Mouse (Mus musculus) limb, embryonic 12.5 days (tissue): ENCODE measurements around the gene Macrod2. TPM values are rescaled to one million over a fixed set of nuclear protein-coding genes. Genes with fewer than 3 reads are reported as not detected.
A peak's percentile ranks its signal among the peaks of the same experiment; 100 is the strongest.

Source experiments
- ATAC-seq: fragments of 200-750 bp; cut with Nextera tagmentation; 2 replicates; pipeline ENCODE4 v1.8.0; 2017; ENCODE audit warnings: low read depth, moderate TSS enrichment; ENCODE audit not compliant: insufficient number of reproducible peaks, insufficient read depth, low FRiP score, low TSS enrichment
- H3K27ac ChIP-seq: fragments of 300-500 bp; sonication (generic); 2 replicates; pipeline ENCODE4 v1.5.1; 2016; ENCODE audit warnings: mild to moderate bottlenecking, moderate library complexity
- H3K27me3 ChIP-seq: fragments of 300-500 bp; sonication (generic); 2 replicates; pipeline ENCODE4 v1.6.1; 2016; ENCODE audit warnings: mild to moderate bottlenecking, moderate library complexity
- H3K36me3 ChIP-seq: fragments of 300-500 bp; sonication (generic); 2 replicates; pipeline ENCODE4 v1.6.1; 2016; ENCODE audit warnings: mild to moderate bottlenecking, moderate library complexity
- H3K4me1 ChIP-seq: fragments of 300-500 bp; sonication (generic); replicated peaks from 2 replicates; pipeline ENCODE4 v1.6.1; 2016
- H3K4me2 ChIP-seq: fragments of 300-500 bp; sonication (generic); 2 replicates; pipeline ENCODE4 v1.6.1; 2016; ENCODE audit warnings: mild to moderate bottlenecking, moderate library complexity
- H3K4me3 ChIP-seq: fragments of 300-500 bp; sonication (generic); replicated peaks from 2 replicates; pipeline ENCODE4 v1.5.1; 2016; ENCODE audit warnings: mild to moderate bottlenecking
- H3K9ac ChIP-seq: fragments of 300-500 bp; sonication (generic); replicated peaks from 2 replicates; pipeline ENCODE4 v1.6.1; 2016; ENCODE audit warnings: mild to moderate bottlenecking, moderate library complexity
- H3K9me3 ChIP-seq: fragments of 300-500 bp; sonication (generic); 2 replicates; pipeline ENCODE4 v1.6.1; 2016; ENCODE audit warnings: mild to moderate bottlenecking, moderate library complexity
- whole genome bisulfite sequencing: fragments of 180-500 bp; shearing (Covaris S2); methylation state at CpG from one replicate; pipeline ENCODE4 v1.1.7; 2016; 5-methylcytosine and 5-hydroxymethylcytosine counted together
- polyA plus RNA-seq: library from polyadenylated mRNA; unstranded; fragments of >200 nt; fragmentation: Nextera tagmentation; extraction: Ambion mirVana; gene quantifications from 2 replicates; pipeline ENCODE4 v1.2.1, GENCODE M21; 2016

Gene Macrod2
- polyA plus RNA-seq, 1 experiment from 2014 or later, result 37.2 TPM

DNA sequence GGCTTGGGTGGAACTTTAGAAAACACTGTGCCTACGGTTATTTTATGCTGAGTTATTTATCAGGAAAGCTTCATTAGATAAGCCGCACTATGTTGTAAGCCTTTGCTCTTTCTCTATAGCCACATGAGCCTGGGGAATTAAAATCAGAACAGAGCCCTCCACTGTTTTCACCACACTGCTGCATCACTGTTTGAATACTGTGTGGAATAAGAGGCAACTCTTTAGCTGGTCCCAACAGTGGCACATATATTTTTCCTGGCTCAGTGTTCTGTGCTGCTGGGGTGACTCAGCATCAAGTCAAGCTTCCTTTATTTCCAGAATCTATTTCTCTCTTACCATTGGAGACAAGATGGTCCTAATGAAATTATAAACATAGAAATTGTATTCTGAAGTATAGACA lies 1481.8 kb downstream of the Macrod2 start:
- H3K4me1 ChIP-seq, result peaks cover 10% of the 10 kb centered on the region
- no peak overlapping the region for H3K4me2 ChIP-seq
- no peaks in the 10 kb centered on the region for H3K9me3 ChIP-seq
- 80% methylated on average over 2 of the region's 2 CpGs for WGBS
- no peak for ATAC-seq
- no peak overlapping the region for H3K4me3 ChIP-seq
- H3K27me3 ChIP-seq, result no peaks in the 10 kb centered on the region
- H3K36me3 ChIP-seq, result no peaks in the 10 kb centered on the region
- no peak overlapping the region for H3K27ac ChIP-seq
- H3K9ac ChIP-seq, result no peak overlapping the region

DNA sequence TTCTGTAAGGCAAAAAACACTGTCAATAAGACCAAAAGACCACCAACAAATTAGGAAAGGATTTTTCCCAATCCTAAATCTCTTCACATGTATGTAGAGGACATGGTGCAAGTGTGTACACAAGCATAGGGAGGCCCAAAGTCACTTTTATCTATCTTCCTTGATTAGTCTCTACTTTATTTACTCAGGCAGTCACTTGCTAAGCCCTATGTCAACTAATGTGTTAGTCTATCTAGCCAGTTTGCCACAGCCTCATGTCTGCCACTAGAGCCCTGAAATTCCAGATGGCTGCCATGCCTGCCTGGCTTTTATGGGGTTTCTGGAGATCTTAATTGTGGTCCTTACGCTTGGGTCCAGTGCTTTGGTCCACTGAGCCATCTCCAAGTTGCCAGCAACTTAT lies 1483.4 kb downstream of the Macrod2 start:
- no peak overlapping the region for H3K27ac ChIP-seq
- no peak overlapping the region for H3K9ac ChIP-seq
- H3K4me3 ChIP-seq, result no peak overlapping the region
- whole genome bisulfite sequencing, result 54% methylated on average over 1 of the region's 1 CpGs
- peaks cover 10% of the 10 kb centered on the region for H3K4me1 ChIP-seq
- H3K9me3 ChIP-seq, result no peaks in the 10 kb centered on the region
- no peak overlapping the region for H3K4me2 ChIP-seq
- ATAC-seq, result no peak
- H3K36me3 ChIP-seq, result no peaks in the 10 kb centered on the region
- no peaks in the 10 kb centered on the region for H3K27me3 ChIP-seq

DNA sequence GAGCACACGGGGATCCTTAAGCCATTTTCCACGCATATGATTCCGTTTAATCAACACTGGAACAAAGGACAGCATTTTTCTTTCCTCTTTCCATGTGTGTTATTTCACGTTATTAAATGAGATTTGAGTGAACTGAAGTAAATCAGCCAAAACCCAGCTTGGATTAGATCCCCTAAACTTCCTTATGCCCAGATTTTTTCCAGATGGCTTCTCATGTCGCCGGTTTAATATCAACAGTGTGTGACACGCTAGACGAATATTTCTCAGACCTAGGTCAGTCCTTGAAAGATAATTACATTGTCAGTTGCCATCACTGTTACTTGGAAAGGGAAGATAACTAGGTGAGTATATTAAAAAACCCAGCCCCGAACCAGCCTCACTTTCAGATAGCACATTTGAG lies 1484.6 kb downstream of the Macrod2 start:
- Histone ChIP-seq H3K27me3 (no peaks in the 10 kb centered on the region), H3K4me2 (0 out of 2 replicates have a peak overlapping the region, but pooled peaks have one; percentile 21), H3K27ac (no peak overlapping the region), H3K4me3 (no peak overlapping the region), H3K9ac (no peak overlapping the region), H3K36me3 (no peaks in the 10 kb centered on the region), H3K9me3 (no peaks in the 10 kb centered on the region), H3K4me1 (peaks cover 10% of the 10 kb centered on the region)
- ATAC-seq, result no peak
- WGBS, result 37% methylated on average over 9 of the region's 9 CpGs

DNA sequence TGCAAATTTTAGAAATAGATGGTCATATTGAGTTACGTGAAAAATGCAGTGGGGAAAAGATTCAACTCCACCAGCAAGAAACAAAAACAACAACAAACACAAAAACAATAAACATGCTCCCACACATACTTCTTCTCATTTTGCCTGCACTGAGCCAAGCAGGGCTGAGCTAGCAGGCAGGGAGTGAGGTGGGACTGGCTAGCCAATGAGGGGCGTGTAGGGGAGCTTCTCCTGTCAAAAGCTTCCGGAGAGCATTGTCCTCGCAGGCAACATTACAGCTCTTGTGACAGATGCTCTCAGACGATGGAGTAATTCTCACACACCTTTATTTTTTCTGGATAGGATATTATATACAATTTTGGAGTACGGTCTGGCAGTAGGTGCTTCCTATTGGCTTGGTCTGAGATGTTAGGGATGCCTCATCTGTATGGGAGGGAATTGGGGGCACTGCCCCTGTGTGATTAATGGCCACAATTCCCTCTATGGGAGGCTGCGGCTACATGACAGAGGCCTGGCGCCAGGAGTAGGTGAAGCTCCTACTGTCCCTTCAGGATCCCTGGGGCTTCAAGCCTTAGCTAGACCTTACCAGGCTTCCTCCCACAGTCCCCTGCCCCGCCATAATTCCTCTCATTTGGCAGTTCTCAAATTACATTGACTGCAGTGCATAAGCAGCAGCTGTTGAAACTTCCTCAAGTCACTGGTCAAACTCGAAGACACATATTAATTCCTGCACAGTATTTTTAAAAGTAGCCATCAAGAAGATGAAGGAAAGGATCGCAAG lies 1491.8 kb downstream of the Macrod2 start:
- Histone ChIP-seq H3K27me3 (no peaks in the 10 kb centered on the region), H3K4me3 (no peak overlapping the region), H3K27ac (no peak overlapping the region), H3K9ac (no peak overlapping the region), H3K36me3 (no peaks in the 10 kb centered on the region), H3K9me3 (no peaks in the 10 kb centered on the region), H3K4me2 (no peak overlapping the region), H3K4me1 (peaks cover 9% of the 10 kb centered on the region; the same call in 1 of the 2 replicates)
- 52% methylated on average over 11 of the region's 11 CpGs for WGBS
- ATAC-seq, result no peak

DNA sequence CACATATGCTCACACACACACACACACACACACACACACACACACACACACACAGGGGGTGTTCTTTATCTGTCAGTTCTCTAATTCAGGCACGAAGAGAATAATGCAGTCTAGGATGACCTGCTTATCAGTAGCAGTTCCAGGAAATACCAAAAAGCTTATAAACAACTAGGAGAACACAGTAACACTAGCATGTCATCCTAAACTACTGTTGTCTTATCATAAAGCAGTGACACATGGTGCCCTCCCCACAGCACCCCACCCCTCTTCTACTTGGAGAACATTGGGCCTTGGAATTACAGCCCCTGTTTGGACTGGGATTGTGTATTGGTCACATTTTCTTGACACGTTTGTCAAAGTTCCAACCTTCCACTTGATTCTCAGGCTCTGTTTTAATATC lies 1494.4 kb downstream of the Macrod2 start:
- Histone ChIP-seq H3K36me3 (no peaks in the 10 kb centered on the region), H3K27me3 (no peaks in the 10 kb centered on the region), H3K27ac (no peak overlapping the region), H3K4me1 (peaks cover 9% of the 10 kb centered on the region; the same call in 1 of the 2 replicates), H3K4me3 (no peak overlapping the region), H3K9ac (no peak overlapping the region), H3K9me3 (no peaks in the 10 kb centered on the region), H3K4me2 (no peak overlapping the region)
- WGBS, result 80% methylated on average over 2 of the region's 2 CpGs
- ATAC-seq, result no peak

DNA sequence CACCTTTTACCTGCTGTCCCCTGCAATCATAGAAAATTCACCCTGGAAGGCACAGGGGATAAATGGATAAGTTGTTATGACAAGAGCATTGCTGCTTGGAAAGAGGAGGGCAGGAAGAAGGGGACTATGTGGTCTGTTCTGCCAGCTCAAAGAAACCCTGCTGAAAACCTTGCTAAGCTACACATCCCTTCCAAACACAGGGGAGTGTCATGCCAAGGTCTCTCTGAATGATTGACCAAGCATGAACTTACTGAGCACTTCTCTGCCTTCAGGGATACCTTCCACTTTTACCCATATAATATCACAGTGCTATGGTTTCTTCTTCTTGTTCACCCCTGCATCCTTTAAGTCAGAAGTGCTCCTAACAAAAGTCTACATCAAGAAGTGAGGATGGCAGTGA lies 1502.8 kb downstream of the Macrod2 start:
- H3K4me1 ChIP-seq, result no peaks in the 10 kb centered on the region
- ATAC-seq, result no peak
- H3K4me2 ChIP-seq, result no peak overlapping the region
- H3K27me3 ChIP-seq, result no peaks in the 10 kb centered on the region
- no peak overlapping the region for H3K9ac ChIP-seq
- no peaks in the 10 kb centered on the region for H3K36me3 ChIP-seq
- H3K9me3 ChIP-seq, result no peaks in the 10 kb centered on the region
- H3K4me3 ChIP-seq, result no peak overlapping the region
- no peak overlapping the region for H3K27ac ChIP-seq

DNA sequence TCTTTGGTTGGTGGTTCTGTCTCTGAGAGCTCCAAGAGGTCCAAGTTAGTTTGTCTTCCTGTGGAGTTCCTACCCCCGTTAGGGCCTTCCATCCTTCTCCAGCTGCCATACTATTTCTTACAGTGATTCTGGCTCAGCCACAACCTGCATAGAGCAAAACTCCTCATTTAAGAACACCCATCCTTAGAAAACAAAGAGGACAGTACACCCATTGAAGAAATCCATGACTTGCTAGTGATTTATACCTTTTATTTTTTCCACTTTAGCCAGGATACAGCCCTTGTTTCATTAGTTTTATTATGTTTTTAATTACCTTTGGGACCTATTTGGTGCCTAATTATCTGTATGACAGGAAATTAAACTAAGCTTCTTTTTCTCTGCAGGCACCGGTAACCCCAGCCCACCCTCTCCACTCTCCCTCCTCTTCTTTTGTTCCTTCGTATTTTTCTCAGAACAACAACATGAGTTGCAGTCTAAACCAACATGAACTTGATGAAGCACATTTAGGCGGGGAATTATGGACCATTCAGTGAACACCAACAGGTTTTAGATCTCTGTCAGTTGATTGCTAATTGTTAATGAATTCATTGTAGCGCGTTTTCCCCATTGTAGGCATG lies 1516.8 kb downstream of the Macrod2 start:
- Histone ChIP-seq H3K4me2 (no peak overlapping the region), H3K4me3 (no peak overlapping the region), H3K9ac (no peak overlapping the region), H3K4me1 (no peaks in the 10 kb centered on the region), H3K27me3 (no peaks in the 10 kb centered on the region), H3K36me3 (no peaks in the 10 kb centered on the region), H3K9me3 (no peaks in the 10 kb centered on the region), H3K27ac (no peak overlapping the region)
- 63% methylated on average over 6 of the region's 6 CpGs for WGBS
- no peak for ATAC-seq

DNA sequence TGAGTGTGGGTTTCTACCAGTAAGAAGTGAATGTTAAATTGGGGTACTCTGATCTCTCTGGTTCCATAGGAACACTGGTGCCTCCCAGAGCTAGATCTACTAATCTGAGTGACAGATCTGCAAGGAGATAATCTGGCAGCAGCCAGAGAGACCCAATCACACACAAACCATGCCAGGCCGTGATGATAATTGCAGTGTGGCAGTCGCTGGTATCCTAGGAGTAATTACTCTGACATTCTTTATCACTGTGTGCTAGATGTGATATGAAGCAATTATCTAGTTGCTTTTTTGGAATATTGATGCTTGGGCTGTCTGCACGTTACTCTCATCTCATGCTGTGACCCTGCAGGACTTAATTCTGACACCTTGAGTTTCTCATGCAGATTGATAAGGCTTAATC lies 1518.4 kb downstream of the Macrod2 start:
- Histone ChIP-seq H3K4me1 (no peaks in the 10 kb centered on the region), H3K9ac (no peak overlapping the region), H3K4me2 (no peak overlapping the region), H3K4me3 (no peak overlapping the region), H3K36me3 (no peaks in the 10 kb centered on the region), H3K9me3 (no peaks in the 10 kb centered on the region), H3K27ac (no peak overlapping the region), H3K27me3 (no peaks in the 10 kb centered on the region)
- 59% methylated on average over 3 of the region's 3 CpGs for WGBS
- no peak for ATAC-seq

DNA sequence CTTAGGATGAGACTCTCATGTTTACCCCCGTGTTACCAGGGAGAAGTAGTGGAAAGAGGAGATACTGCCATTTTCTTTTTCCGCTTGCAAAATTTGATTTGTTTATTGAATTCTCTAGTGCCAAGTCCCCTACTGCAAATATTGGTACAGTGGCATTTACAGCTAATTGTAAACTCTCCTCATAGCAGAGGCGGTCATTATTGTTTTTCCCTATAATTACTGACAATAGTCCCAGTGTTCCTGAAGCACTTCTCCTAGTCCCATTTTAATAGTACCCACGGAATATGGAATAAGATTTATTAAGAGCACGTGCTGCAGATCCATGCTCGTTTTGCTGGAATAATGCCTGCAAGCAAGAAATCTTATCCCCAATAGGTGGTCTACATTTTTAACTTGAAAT lies 1518.8 kb downstream of the Macrod2 start:
- Histone ChIP-seq H3K9me3 (no peaks in the 10 kb centered on the region), H3K4me1 (no peaks in the 10 kb centered on the region), H3K4me2 (no peak overlapping the region), H3K9ac (no peak overlapping the region), H3K27me3 (no peaks in the 10 kb centered on the region), H3K36me3 (no peaks in the 10 kb centered on the region), H3K27ac (no peak overlapping the region), H3K4me3 (no peak overlapping the region)
- WGBS, result 64% methylated on average over 6 of the region's 6 CpGs
- no peak for ATAC-seq

DNA sequence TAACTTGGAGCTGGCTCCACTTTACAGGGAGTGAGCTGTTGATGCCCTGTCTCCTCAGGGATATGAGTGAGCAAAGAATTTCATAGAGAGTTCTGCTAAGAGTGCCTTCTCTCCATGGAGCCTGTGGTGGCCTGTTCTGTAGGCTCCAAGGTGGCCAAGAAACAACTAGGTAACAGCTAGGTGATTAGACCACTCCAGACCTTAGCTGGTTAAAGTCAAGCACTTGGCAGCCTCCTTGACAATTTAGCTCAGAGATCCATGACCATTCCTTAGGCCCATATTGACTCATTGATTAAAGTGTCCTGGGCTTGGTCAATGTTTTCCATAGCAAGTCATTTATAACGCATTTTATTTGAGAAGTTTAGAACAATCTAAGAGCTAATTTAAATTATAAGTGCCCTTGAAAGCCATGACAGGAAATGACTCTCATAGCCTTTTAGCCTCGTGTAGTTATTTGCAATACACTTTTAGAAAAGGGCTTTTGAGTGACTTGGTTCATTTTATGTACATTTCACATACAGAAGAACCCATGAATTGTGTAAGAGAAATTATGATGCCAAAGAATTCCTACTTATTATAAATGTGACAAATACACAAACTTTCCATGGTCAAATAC lies 1525.4 kb downstream of the Macrod2 start:
- ATAC-seq, result no peak
- H3K27me3 ChIP-seq, result no peaks in the 10 kb centered on the region
- WGBS, result 73% methylated on average over 2 of the region's 2 CpGs
- no peaks in the 10 kb centered on the region for H3K4me1 ChIP-seq
- no peak overlapping the region for H3K4me2 ChIP-seq
- no peaks in the 10 kb centered on the region for H3K9me3 ChIP-seq
- H3K9ac ChIP-seq, result no peak overlapping the region
- no peak overlapping the region for H3K27ac ChIP-seq
- no peaks in the 10 kb centered on the region for H3K36me3 ChIP-seq
- no peak overlapping the region for H3K4me3 ChIP-seq

DNA sequence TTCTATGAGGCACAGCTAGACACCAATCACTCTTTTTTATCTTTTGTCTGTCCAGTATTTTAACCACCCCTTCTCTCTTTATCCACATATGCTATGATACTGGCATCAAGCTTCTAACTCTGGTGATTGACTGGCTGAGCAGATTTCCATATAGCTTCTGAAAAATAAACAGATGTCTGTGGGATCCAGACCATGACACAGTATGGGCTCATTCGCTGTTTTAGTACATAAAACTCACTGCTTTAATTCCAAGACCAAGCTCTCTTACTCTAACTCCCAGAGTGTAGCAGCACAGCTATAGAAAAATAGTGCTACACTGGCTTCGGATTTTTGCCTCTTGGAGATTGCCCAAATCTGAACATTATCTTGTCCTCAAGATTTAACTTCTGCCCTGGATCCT lies 1540.0 kb downstream of the Macrod2 start:
- H3K4me3 ChIP-seq, result no peak overlapping the region
- H3K27me3 ChIP-seq, result no peaks in the 10 kb centered on the region
- no peak overlapping the region for H3K9ac ChIP-seq
- H3K27ac ChIP-seq, result no peak overlapping the region
- H3K36me3 ChIP-seq, result no peaks in the 10 kb centered on the region
- WGBS, result 87% methylated on average over 2 of the region's 2 CpGs
- no peaks in the 10 kb centered on the region for H3K4me1 ChIP-seq
- no peak for ATAC-seq
- no peak overlapping the region for H3K4me2 ChIP-seq
- H3K9me3 ChIP-seq, result no peaks in the 10 kb centered on the region
